In genomic region chr8:125083746-125084145, GRCm38 (mm10) we compare ENCODE assay signal across 9 mouse cellular contexts. TPM values are rescaled to one million over a fixed set of nuclear protein-coding genes. Genes with fewer than 3 reads are reported as not detected.
A peak's percentile ranks its signal among the peaks of the same experiment; 100 is the strongest.
DNase-seq lines count a peak whose midpoint lies in the region; ATAC-seq and TF ChIP-seq lines count a peak whose summit lies in the region.
"Had no signal": no experiment of that assay in that cellular context is flagged by ENCODE, and none has a peak within 500 bp of the region (broad histone marks: within the 10 kb centered on the region; RNA-seq: fewer than 3 reads in every experiment).

No protein-coding gene starts in this region.

- no peak overlapping the region for H3K9ac ChIP-seq in heart, embryonic 12.5 days
- H3K9ac ChIP-seq in kidney, embryonic 14.5 days (ENCODE audit: low read depth, low read length) = no peak overlapping the region
- H3K9ac ChIP-seq in midbrain, embryonic 14.5 days (replicated peaks; ENCODE audit: low read length) = no peak overlapping the region
- H3K9ac ChIP-seq: hindbrain, embryonic 15.5 days had no signal

- 26% methylated on average over 4 of the region's 4 CpGs for WGBS in heart, embryonic 12.5 days
- 21% methylated on average over 4 of the region's 4 CpGs for WGBS in kidney, embryonic 14.5 days
- WGBS in midbrain, embryonic 14.5 days = 83% methylated on average over 4 of the region's 4 CpGs

- no peak overlapping the region for H3K4me3 ChIP-seq in cortical plate, adult 2 months (ENCODE audit: insufficient read depth, low read length)
- H3K4me3 ChIP-seq in heart, embryonic 12.5 days = no peak overlapping the region
- no peak overlapping the region for H3K4me3 ChIP-seq in kidney, embryonic 14.5 days (ENCODE audit: low read length)
- H3K4me3 ChIP-seq in midbrain, embryonic 14.5 days (replicated peaks; ENCODE audit: low read depth, low read length) = no peak overlapping the region
- H3K4me3 ChIP-seq: hindbrain, embryonic 15.5 days had no signal

- no peak for ATAC-seq in heart, embryonic 12.5 days (ENCODE audit: insufficient number of reproducible peaks, low FRiP score)
- ATAC-seq in kidney, embryonic 14.5 days (ENCODE audit: low FRiP score, low TSS enrichment) = no peak
- no peak for ATAC-seq in midbrain, embryonic 14.5 days (ENCODE audit: low FRiP score, low TSS enrichment)
- ATAC-seq in frontal cortex, adult (ENCODE audit: low TSS enrichment) = no peak

- H3K27ac ChIP-seq in cortical plate, adult 2 months (ENCODE audit: insufficient read depth, low read length) = peak overlapping the region; percentile 22; the same call in 1 of the 2 replicates
- peak overlapping the region; percentile 91 for H3K27ac ChIP-seq in heart, embryonic 12.5 days (ENCODE audit: poor library complexity, severe bottlenecking)
- H3K27ac ChIP-seq in kidney, embryonic 14.5 days (ENCODE audit: low read depth, low read length) = peak overlapping the region; percentile 88
- H3K27ac ChIP-seq in midbrain, embryonic 14.5 days (replicated peaks; ENCODE audit: low read depth, low read length) = peak overlapping the region; percentile 57; the same call in 1 of the 2 replicates
- H3K27ac ChIP-seq: hindbrain, embryonic 15.5 days had no signal

- no peaks in the 10 kb centered on the region for H3K27me3 ChIP-seq in heart, embryonic 12.5 days (replicated peaks)
- H3K27me3 ChIP-seq in kidney, embryonic 14.5 days (ENCODE audit: control insufficient read depth, insufficient read depth, low read length) = no peaks in the 10 kb centered on the region
- H3K27me3 ChIP-seq in midbrain, embryonic 14.5 days (ENCODE audit: control insufficient read depth, insufficient read depth, low read length) = no peaks in the 10 kb centered on the region
- H3K27me3 ChIP-seq: hindbrain, embryonic 15.5 days had no signal

- no peaks in the 10 kb centered on the region for H3K36me3 ChIP-seq in heart, embryonic 12.5 days
- no peaks in the 10 kb centered on the region for H3K36me3 ChIP-seq in kidney, embryonic 14.5 days (ENCODE audit: control insufficient read depth, insufficient read depth, low read length)
- H3K36me3 ChIP-seq in midbrain, embryonic 14.5 days (ENCODE audit: control insufficient read depth, insufficient read depth, low read length) = no peaks in the 10 kb centered on the region
- H3K36me3 ChIP-seq: hindbrain, embryonic 15.5 days had no signal

- H3K4me2 ChIP-seq in heart, embryonic 12.5 days = no peak overlapping the region
- H3K4me2 ChIP-seq in kidney, embryonic 14.5 days (replicated peaks; ENCODE audit: low read depth, low read length) = no peak overlapping the region
- no peak overlapping the region for H3K4me2 ChIP-seq in midbrain, embryonic 14.5 days (ENCODE audit: low read length)
- H3K4me2 ChIP-seq: hindbrain, embryonic 15.5 days had no signal

- peak; percentile 35 for DNase-seq in right cerebral cortex, postnatal 14 days
- no peak for DNase-seq in right cerebral cortex, postnatal 25 days
- DNase-seq in midbrain, embryonic 14.5 days = no peak
- no peak for DNase-seq in spleen, postnatal 14 days (ENCODE audit: low spot score in 2 of 2)

- no peaks in the 10 kb centered on the region for H3K4me1 ChIP-seq in cortical plate, adult 2 months (ENCODE audit: control insufficient read depth, insufficient read depth, low read length)
- H3K4me1 ChIP-seq in heart, embryonic 12.5 days (replicated peaks) = peaks cover 28% of the 10 kb centered on the region
- H3K4me1 ChIP-seq in kidney, embryonic 14.5 days (ENCODE audit: control insufficient read depth, insufficient read depth, low read length) = peaks cover 12% of the 10 kb centered on the region
- H3K4me1 ChIP-seq in midbrain, embryonic 14.5 days (ENCODE audit: control insufficient read depth, insufficient read depth, low read length) = peaks cover 13% of the 10 kb centered on the region

- no peak for TF ChIP-seq POLR2A in cortical plate, adult 2 months (IDR thresholded peaks at IDR 0.05; ENCODE audit: extremely low read depth, insufficient read depth, low read length)

- no peaks in the 10 kb centered on the region for H3K9me3 ChIP-seq in heart, embryonic 12.5 days (replicated peaks)
- H3K9me3 ChIP-seq in kidney, embryonic 14.5 days (ENCODE audit: control insufficient read depth, low read length) = 0 out of 2 replicates have a peak, but pooled peaks cover 3% of the 10 kb centered on the region
- H3K9me3 ChIP-seq in midbrain, embryonic 14.5 days (ENCODE audit: control insufficient read depth, low read length) = no peaks in the 10 kb centered on the region
- H3K9me3 ChIP-seq: hindbrain, embryonic 15.5 days had no signal

- no peak for TF ChIP-seq CTCF in cortical plate, adult 2 months (IDR thresholded peaks at IDR 0.05; ENCODE audit: extremely low read depth, insufficient read depth, low read length)

RNA-seq across cellular contexts. Expression of gene Disc1, which starts 29.8 kb away (rescaled TPM):
- polyA plus RNA-seq in cortical plate, adult 2 months (2012; rRNA removed) = 0.65 and 1.0 TPM in 2 replicates
- polyA plus RNA-seq in heart, embryonic 12.5 days (2016; fragmentation: Nextera tagmentation; extraction: Ambion mirVana) = 2.3 and 2.5 TPM in 2 replicates
- 2.2 and 3.2 TPM in 2 replicates for polyA plus RNA-seq in kidney, embryonic 14.5 days (2014; fragmentation: Nextera tagmentation; extraction: Ambion mirVana)
- 0.78 and 0.98 TPM in 2 replicates for polyA plus RNA-seq in midbrain, embryonic 14.5 days (2014; fragmentation: Nextera tagmentation; extraction: Ambion mirVana)

Comparison
In these comparisons a context has a peak if more than half of its experiments do, and no peak if none do; other contexts are left out.
1. H3K27ac ChIP-seq: peak in every context shown above with its lines; median percentile 91 in heart, embryonic 12.5 days; 88 in kidney, embryonic 14.5 days; 57 in midbrain, embryonic 14.5 days; 22 in cortical plate, adult 2 months.